Mouse (Mus musculus) ES-Bruce4 (cell line): Measurements from ENCODE around the gene Ttc22. TPM values are rescaled to one million over a fixed set of nuclear protein-coding genes. Genes with fewer than 3 reads are reported as not detected.
A peak's percentile ranks its signal among the peaks of the same experiment; 100 is the strongest.

Experiments used
- H3K27ac ChIP-seq: 2 replicates; pipeline ENCODE4 v1.5.1; 2012; ENCODE audit warnings: low read length, inconsistent platforms; ENCODE audit not compliant: insufficient read depth
- H3K27me3 ChIP-seq: 2 replicates; pipeline ENCODE4 v1.6.1; 2012; ENCODE audit warnings: mild to moderate bottlenecking, low read length, inconsistent platforms; ENCODE audit not compliant: control insufficient read depth, poor library complexity, insufficient read depth, severe bottlenecking
- H3K36me3 ChIP-seq: 2 replicates; pipeline ENCODE4 v1.6.1; 2012; ENCODE audit warnings: inconsistent platforms, mild to moderate bottlenecking, low read length, moderate library complexity; ENCODE audit not compliant: control insufficient read depth, poor library complexity, insufficient read depth, severe bottlenecking
- H3K4me1 ChIP-seq: one replicate; pipeline ENCODE4 v1.8.1; 2011; ENCODE audit warnings: low read length; ENCODE audit not compliant: control insufficient read depth, insufficient read depth
- H3K4me3 ChIP-seq: 2 replicates; pipeline ENCODE4 v1.5.1; 2011; ENCODE audit warnings: low read depth, mild to moderate bottlenecking, low read length
- H3K9ac ChIP-seq: 2 replicates; pipeline ENCODE4 v1.6.1; 2012; ENCODE audit warnings: low read depth, mild to moderate bottlenecking, inconsistent platforms; ENCODE audit not compliant: poor library complexity, severe bottlenecking
- H3K9me3 ChIP-seq: replicated peaks from 2 replicates; pipeline ENCODE4 v1.6.1; 2012; ENCODE audit warnings: mild to moderate bottlenecking, low read length, inconsistent platforms; ENCODE audit not compliant: control insufficient read depth, poor library complexity, insufficient read depth, severe bottlenecking
- CTCF ChIP-seq: IDR thresholded peaks from one replicate; pipeline ENCODE4 v1.8.1; 2011; ENCODE audit warnings: low read depth, low read length
- EP300 ChIP-seq: IDR thresholded peaks from 2 replicates; pipeline ENCODE4 v1.6.1; 2011; ENCODE audit warnings: low read depth, low read length; ENCODE audit not compliant: insufficient read depth
- POLR2A ChIP-seq: IDR thresholded peaks from one replicate; pipeline ENCODE4 v1.8.1; 2011; ENCODE audit warnings: low read length; ENCODE audit not compliant: insufficient read depth
- polyA plus RNA-seq: library from polyadenylated mRNA; stranded (reverse); fragments of >200 nt; gene quantifications from 2 replicates; pipeline ENCODE4 v1.2.4, GENCODE M21; 2011; ENCODE audit warnings: low read depth; ENCODE audit not compliant: missing spikeins, insufficient read depth, insufficient read length

Gene Ttc22
- polyA plus RNA-seq, 1 experiment, result not detected

DNA sequence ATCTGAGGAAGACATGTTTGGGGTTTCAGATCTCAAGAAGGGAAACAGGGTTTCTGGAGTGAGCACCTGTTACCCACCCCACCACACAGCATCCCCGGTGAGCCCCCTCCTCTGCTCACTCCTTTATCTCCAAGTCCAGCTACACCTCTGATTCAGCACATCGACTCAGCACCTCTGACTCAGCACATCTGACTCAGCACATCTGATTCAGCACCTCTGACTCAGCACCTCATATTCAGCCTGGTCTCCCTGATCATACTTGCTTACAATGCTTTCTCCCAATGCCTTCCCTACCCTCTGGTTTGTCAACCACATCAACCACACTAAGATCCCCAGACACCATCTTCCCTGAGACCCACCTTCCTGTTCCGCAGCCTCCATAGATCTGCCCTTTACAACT lies 8.7 kb upstream of the Ttc22 start:
- no peak overlapping the region for H3K27ac ChIP-seq
- H3K27me3 ChIP-seq, result no peaks in the 10 kb centered on the region
- no peaks in the 10 kb centered on the region for H3K36me3 ChIP-seq
- H3K9me3 ChIP-seq, result no peaks in the 10 kb centered on the region
- peak overlapping the region; percentile 17 for H3K4me3 ChIP-seq
- no peak overlapping the region for H3K9ac ChIP-seq
- H3K4me1 ChIP-seq, result no peaks in the 10 kb centered on the region
- no peak for TF ChIP-seq CTCF
- no peak for TF ChIP-seq POLR2A
- TF ChIP-seq EP300, result 0 out of 2 replicates have a peak, but pooled peaks have one; percentile 33

DNA sequence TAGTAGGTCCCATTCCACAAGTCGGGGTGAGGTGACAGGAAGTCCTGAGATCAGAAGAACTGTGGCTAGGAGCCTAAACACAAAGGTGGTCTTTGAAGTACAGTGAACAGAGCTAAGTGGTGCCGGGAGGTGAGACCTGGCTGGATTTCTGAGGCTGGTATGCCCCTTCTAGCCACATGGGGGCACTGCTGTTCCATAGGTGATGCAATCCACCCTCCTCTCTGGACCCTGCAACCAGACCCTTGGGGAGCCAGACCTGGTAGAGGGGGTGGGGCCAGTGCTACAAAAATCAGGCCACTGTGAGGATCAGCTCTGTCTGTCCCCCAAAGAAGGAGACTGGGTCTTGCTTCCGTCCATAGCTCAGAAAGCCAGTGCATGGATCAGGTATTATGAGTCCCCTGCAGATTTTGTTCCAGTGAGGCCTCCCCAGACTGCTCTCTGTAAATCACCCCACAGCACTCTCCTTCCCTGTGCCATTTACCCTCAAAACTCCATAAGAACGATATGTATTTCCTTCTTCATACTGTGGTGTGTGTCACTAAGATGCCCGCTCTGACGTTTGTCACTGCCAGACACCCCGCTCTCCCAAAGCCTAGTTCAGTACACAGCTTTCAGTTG lies 7.9 kb upstream of the Ttc22 start:
- Histone ChIP-seq H3K36me3 (no peaks in the 10 kb centered on the region), H3K9me3 (no peaks in the 10 kb centered on the region), H3K9ac (peak overlapping the region; percentile 69), H3K27ac (no peak overlapping the region), H3K27me3 (no peaks in the 10 kb centered on the region), H3K4me1 (no peaks in the 10 kb centered on the region), H3K4me3 (peak overlapping the region; percentile 17)
- TF ChIP-seq CTCF (peak; percentile 95), EP300 (0 out of 2 replicates have a peak, but pooled peaks have one; percentile 43), POLR2A (no peak)

DNA sequence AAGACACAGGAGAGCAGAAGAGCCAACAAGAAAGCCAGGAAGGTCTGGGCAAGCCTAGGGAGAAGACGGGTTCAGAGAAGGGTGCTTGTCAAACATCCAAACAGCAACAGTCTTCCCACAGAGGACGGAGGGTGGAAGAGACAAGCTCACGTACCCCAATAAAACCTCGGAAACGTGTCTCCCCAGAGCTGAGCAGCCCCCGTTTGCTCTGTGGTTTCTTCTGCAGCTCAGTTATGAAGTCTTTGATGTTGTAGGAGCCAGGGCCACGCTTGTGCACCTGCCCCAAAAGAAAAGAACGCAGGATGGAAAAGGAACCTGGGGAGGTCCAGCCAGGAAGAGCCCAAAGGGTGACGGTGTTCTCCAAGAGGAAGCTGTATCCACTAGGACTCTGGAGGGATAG lies 7.4 kb upstream of the Ttc22 start:
- H3K36me3 ChIP-seq, result no peaks in the 10 kb centered on the region
- H3K9ac ChIP-seq, result peak overlapping the region; percentile 69
- no peak for TF ChIP-seq CTCF
- TF ChIP-seq EP300, result no peak
- no peak for TF ChIP-seq POLR2A
- H3K4me1 ChIP-seq, result no peaks in the 10 kb centered on the region
- H3K9me3 ChIP-seq, result no peaks in the 10 kb centered on the region
- H3K4me3 ChIP-seq, result peak overlapping the region; percentile 72
- H3K27ac ChIP-seq, result no peak overlapping the region
- no peaks in the 10 kb centered on the region for H3K27me3 ChIP-seq

DNA sequence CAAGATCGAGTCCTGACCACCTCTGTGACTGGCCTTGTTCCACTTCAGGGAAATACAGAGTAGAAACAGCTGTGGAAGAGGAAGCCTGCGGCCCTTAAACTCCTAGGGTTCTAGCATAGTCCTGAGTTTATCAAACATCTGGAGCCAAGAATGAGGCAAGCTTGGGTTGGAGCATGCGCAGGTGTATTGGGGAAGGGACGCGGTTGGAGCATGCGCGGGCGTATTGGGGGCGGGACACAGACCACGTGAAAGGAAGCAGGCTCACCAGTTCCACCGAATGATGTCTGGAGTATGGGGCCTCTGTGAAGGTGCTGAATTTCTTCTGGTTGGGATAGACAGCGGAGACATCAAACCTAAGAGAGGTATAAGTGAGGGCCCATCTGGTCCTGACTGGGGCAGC lies 6.6 kb upstream of the Ttc22 start:
- Histone ChIP-seq H3K27me3 (no peaks in the 10 kb centered on the region), H3K4me1 (no peaks in the 10 kb centered on the region), H3K27ac (no peak overlapping the region), H3K9me3 (no peaks in the 10 kb centered on the region), H3K9ac (peak overlapping the region; percentile 69), H3K4me3 (peak overlapping the region; percentile 72), H3K36me3 (no peaks in the 10 kb centered on the region)
- TF ChIP-seq POLR2A, result peak; percentile 38
- no peak for TF ChIP-seq CTCF
- TF ChIP-seq EP300, result no peak

DNA sequence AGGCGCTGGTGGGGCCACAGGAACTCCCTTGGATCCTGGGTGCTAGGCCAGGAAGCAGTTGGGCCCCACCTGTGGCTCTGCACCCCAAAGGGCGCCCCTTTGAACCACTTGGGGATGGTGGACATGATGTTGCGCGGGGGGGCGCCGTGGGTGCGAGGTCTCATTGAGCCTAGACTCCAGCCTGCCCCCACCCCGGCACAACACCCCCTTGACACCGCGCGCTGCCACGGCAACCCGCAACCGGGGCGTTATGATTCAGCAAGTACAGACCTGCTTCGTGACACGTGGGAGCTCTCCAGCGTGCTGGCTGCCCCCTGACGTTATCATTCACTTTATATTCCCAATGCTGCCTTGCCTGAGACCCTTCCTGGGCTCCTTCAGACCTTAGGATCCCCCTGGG lies 5.2 kb upstream of the Ttc22 start, which contains the start of gene Lexm:
Lexm (minus strand) TSS at position 186 of the 400 bp plus-strand sequence.
- Histone ChIP-seq H3K4me1 (peaks cover 2% of the 10 kb centered on the region), H3K27ac (no peak within 1 kb of the TSS), H3K4me3 (peak within 1 kb of the TSS; percentile 8; the same call in 1 of the 2 replicates), H3K9me3 (no peaks in the 10 kb centered on the region), H3K36me3 (no peaks in the 10 kb centered on the region), H3K9ac (peak within 1 kb of the TSS; percentile 69), H3K27me3 (no peaks in the 10 kb centered on the region)
- TF ChIP-seq EP300 (no peak), POLR2A (no peak), CTCF (no peak)

DNA sequence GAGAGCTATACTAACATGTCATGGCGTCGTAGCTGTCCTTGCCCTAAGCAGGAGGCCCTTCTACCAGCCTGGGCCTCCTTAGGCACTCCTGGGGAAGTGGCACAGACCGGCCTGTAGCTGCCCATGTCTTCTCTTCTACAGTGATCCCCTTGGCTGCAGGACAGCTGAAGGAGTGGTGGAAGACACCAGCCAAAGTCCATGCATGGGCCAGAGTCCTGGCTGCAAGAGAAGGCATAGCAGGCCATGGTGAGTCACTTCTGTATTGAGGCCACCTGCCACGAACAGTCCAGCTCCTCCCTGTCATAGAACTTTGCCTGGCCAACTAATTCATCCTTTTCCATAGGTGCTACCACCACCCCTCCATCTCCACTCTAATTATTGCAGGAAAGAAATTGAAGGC lies 3.3 kb upstream of the Ttc22 start:
- Histone ChIP-seq H3K27me3 (no peaks in the 10 kb centered on the region), H3K9ac (no peak overlapping the region), H3K27ac (no peak overlapping the region), H3K36me3 (no peaks in the 10 kb centered on the region), H3K9me3 (no peaks in the 10 kb centered on the region), H3K4me1 (peaks cover 2% of the 10 kb centered on the region), H3K4me3 (no peak overlapping the region)
- TF ChIP-seq CTCF, result no peak
